Mouse (Mus musculus): ENCODE measurements at regions not wholly inside any gene's neighbourhood (a gene's known extent, or its start where the extent isn't known, plus 50 kb on each side); places are given as distances from the start of the nearest gene placed in this dataset.

GRCm38 (mm10) chr2:163138688-163139385 is 51.2 kb upstream of the Gtsf1l start:
- 90% methylated on average over 9 of the region's 9 CpGs for WGBS
- Histone ChIP-seq H3K27ac (replicated peaks) (no peak overlapping the region), H3K4me1 (peaks cover 14% of the 10 kb centered on the region), H3K9me3 (no peaks in the 10 kb centered on the region), H3K4me3 (no peak overlapping the region), H3K36me3 (replicated peaks) (no peaks in the 10 kb centered on the region), H3K27me3 (replicated peaks; ENCODE audit: low read depth, poor library complexity, severe bottlenecking) (no peaks in the 10 kb centered on the region)
- no peak for DNase-seq (ENCODE audit: low spot score)

GRCm38 (mm10) chr2:163142762-163143388 is 55.2 kb upstream of the Gtsf1l start:
- WGBS = 61% methylated on average over 10 of the region's 10 CpGs
- Histone ChIP-seq H3K4me1 (peaks cover 15% of the 10 kb centered on the region), H3K9me3 (no peaks in the 10 kb centered on the region; the same call in 1 of the 2 replicates), H3K27me3 (replicated peaks; ENCODE audit: low read depth, poor library complexity, severe bottlenecking) (no peaks in the 10 kb centered on the region), H3K36me3 (replicated peaks) (no peaks in the 10 kb centered on the region), H3K27ac (replicated peaks) (no peak overlapping the region), H3K4me3 (no peak overlapping the region)
- DNase-seq (ENCODE audit: low spot score) = no peak

- H3K27me3 ChIP-seq (replicated peaks; ENCODE audit: low read depth, poor library complexity, severe bottlenecking) = no peaks in the 10 kb centered on the region
- H3K9me3 ChIP-seq = no peaks in the 10 kb centered on the region; the same call in 1 of the 2 replicates
- no peaks in the 10 kb centered on the region for H3K36me3 ChIP-seq (replicated peaks)
- H3K27ac ChIP-seq (replicated peaks) = no peak overlapping the region
- H3K4me1 ChIP-seq = peaks cover 15% of the 10 kb centered on the region
- DNase-seq (ENCODE audit: low spot score) = no peak
- 62% methylated on average over 13 of the region's 13 CpGs for WGBS
- H3K4me3 ChIP-seq = no peak overlapping the region
Observed at GRCm38 (mm10) chr2:163143413-163143812, 55.8 kb upstream of the Gtsf1l start.

GRCm38 (mm10) chr2:163146001-163146400 is 56.9 kb upstream of the Tox2 start:
- peaks cover 15% of the 10 kb centered on the region for H3K4me1 ChIP-seq
- H3K4me3 ChIP-seq = no peak overlapping the region
- no peaks in the 10 kb centered on the region for H3K27me3 ChIP-seq (replicated peaks; ENCODE audit: low read depth, poor library complexity, severe bottlenecking)
- H3K9me3 ChIP-seq = no peaks in the 10 kb centered on the region; the same call in 1 of the 2 replicates
- DNase-seq (ENCODE audit: low spot score) = no peak
- H3K27ac ChIP-seq (replicated peaks) = no peak overlapping the region
- no peaks in the 10 kb centered on the region for H3K36me3 ChIP-seq (replicated peaks)
- WGBS = 85% methylated on average over 8 of the region's 8 CpGs

- peaks cover 15% of the 10 kb centered on the region for H3K4me1 ChIP-seq
- no peak overlapping the region for H3K27ac ChIP-seq (replicated peaks)
- no peak overlapping the region for H3K4me3 ChIP-seq
- H3K27me3 ChIP-seq (replicated peaks; ENCODE audit: low read depth, poor library complexity, severe bottlenecking) = no peaks in the 10 kb centered on the region
- no peaks in the 10 kb centered on the region; the same call in 1 of the 2 replicates for H3K9me3 ChIP-seq
- DNase-seq (ENCODE audit: low spot score) = no peak
- H3K36me3 ChIP-seq (replicated peaks) = no peaks in the 10 kb centered on the region
- 85% methylated on average over 4 of the region's 4 CpGs for WGBS
Observed at GRCm38 (mm10) chr2:163146481-163146880, 56.4 kb upstream of the Tox2 start.

- Histone ChIP-seq H3K4me1 (peaks cover 19% of the 10 kb centered on the region), H3K4me3 (no peak overlapping the region), H3K36me3 (replicated peaks) (no peaks in the 10 kb centered on the region), H3K9me3 (no peaks in the 10 kb centered on the region; the same call in 1 of the 2 replicates), H3K27me3 (replicated peaks; ENCODE audit: low read depth, poor library complexity, severe bottlenecking) (no peaks in the 10 kb centered on the region), H3K27ac (replicated peaks) (no peak overlapping the region)
- 86% methylated on average over 4 of the region's 4 CpGs for WGBS
- no peak for DNase-seq (ENCODE audit: low spot score)
Observed at GRCm38 (mm10) chr2:163147381-163147780, 55.5 kb upstream of the Tox2 start.

GRCm38 (mm10) chr2:163151016-163151415 is 51.9 kb upstream of the Tox2 start:
- no peaks in the 10 kb centered on the region for H3K36me3 ChIP-seq (replicated peaks)

GRCm38 (mm10) chr2:163152340-163153033 is 50.4 kb upstream of the Tox2 start:
- DNase-seq (ENCODE audit: low spot score) = peak; percentile 76
- no peaks in the 10 kb centered on the region for H3K27me3 ChIP-seq (replicated peaks; ENCODE audit: low read depth, poor library complexity, severe bottlenecking)
- no peak overlapping the region for H3K27ac ChIP-seq (replicated peaks)
- 75% methylated on average over 22 of the region's 22 CpGs for WGBS
- no peaks in the 10 kb centered on the region for H3K9me3 ChIP-seq
- H3K4me3 ChIP-seq = no peak overlapping the region
- H3K4me1 ChIP-seq = peaks cover 16% of the 10 kb centered on the region
- H3K36me3 ChIP-seq (replicated peaks) = no peaks in the 10 kb centered on the region

More at GRCm38 (mm10) chr2:163151016-163151415, 51.9 kb upstream of the Tox2 start:
- 80% methylated on average over 15 of the region's 15 CpGs for WGBS
- no peaks in the 10 kb centered on the region; the same call in 1 of the 2 replicates for H3K9me3 ChIP-seq
- peaks cover 16% of the 10 kb centered on the region for H3K4me1 ChIP-seq
- H3K27ac ChIP-seq (replicated peaks) = no peak overlapping the region
- H3K4me3 ChIP-seq = no peak overlapping the region
- no peak for DNase-seq (ENCODE audit: low spot score)
- H3K27me3 ChIP-seq (replicated peaks; ENCODE audit: low read depth, poor library complexity, severe bottlenecking) = no peaks in the 10 kb centered on the region

All from embryonic facial prominence, embryonic 10.5 days (tissue).